Mouse (Mus musculus): Measurements from ENCODE around the gene Parp11.

- TF ChIP-seq CTCF (IDR thresholded peaks at IDR 0.05; ENCODE audit: low read depth, low read length) = no peak
- no peak for TF ChIP-seq POLR2A (IDR thresholded peaks at IDR 0.05; ENCODE audit: extremely low read depth, insufficient read depth, low read length)
Observed at GRCm38 (mm10) chr6:127459776-127460175, 13.1 kb downstream of the Parp11 start.

Measured in liver, adult 2 months (tissue).